Mouse (Mus musculus) left cerebral cortex, postnatal 10 days (tissue): ENCODE measurements around the gene Ncapg2. TPM values are rescaled to one million over a fixed set of nuclear protein-coding genes. Genes with fewer than 3 reads are reported as not detected.

Experiments
- DNase-seq, 2 experiments: peaks; one replicate each; pipeline ENCODE4 v3.0.0; 2021 to 2022; ENCODE audit warnings: low spot score in 2 of 2, mixed read lengths in 1 of 2; ENCODE audit errors: extremely low spot score in 1 of 2
- intact Hi-C: fragments of 180-260 bp; cut with DNase I; formaldehyde crosslinking; loops from one replicate; pipeline ENCODE4 v1.15.1; 2025
- total RNA-seq, 2 experiments: library from RNA; stranded (reverse); gene quantifications; 2 replicates each; pipeline ENCODE4 v1.2.3; 2021

The Ncapg2 gene
- 1 to 10 TPM; 7.4 to 8.8 TPM for total RNA-seq

DNA sequence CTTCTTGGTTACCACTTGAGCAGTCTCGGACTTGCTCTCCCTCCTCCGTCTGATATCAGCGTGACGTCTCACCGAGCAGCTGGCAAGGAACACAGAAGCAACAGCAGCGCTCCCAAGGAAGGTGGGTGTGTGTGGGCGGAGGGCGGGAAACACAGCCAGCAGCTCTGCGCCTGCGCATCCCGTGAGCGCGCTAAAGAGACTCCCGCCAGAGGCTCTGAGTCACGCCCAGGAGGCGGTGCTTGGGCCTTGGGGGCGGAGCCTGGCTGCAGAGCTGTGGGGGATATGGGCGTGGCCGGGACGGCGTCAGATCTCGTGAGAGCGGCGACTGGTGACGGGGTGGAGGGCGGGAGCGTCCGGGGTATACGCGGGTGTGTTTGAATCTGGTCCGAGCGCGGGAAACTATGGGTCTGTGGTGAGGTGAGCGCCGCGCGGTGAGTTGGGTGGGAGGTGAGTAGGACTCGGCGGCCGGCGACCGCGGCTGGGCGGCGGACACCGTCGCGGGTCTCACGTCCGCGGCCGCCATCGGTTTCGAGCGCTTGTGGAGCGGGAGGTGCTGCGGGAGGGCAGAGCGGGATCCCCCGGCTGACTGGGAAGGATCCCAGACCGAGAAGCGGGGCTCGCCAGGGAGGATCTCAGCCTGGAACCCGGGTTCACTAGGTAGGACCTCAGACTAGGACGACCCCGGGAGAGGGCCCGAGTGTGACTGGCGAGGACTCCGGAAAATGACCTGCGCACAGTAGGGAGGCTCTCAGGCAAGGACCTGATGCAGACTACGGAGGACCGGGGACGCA is at the start of gene Ncapg2:
TSS of gene Ncapg2 (plus strand) at position 358 of the 791 bp plus-strand sequence.
- DNase-seq = peak; percentile 96 to 99
- intact Hi-C loops = no loop called here

DNA sequence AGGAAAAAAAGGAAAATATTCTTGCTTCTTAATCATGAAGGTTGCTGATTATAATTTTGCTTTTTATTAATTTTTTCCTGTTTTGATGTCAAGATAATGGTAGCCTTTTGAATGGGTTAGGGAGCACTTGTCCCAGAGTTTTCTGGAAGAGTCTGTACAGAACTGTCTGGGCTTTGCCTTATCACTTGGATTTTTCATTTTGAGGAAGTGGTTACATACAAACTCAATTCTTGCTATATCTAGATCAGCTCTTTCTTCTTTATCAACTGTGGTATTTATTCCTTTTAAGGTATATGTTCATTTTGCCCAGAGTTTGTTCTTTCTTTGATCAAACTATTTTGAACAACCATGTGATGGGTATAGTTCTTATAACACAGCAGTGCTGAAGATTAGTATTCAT is 43.1 kb upstream of the Ncapg2 start:
- no peak for DNase-seq
- intact Hi-C loops = no loop called here

- intact Hi-C loops = no loop called here
- peak in 1 of 2 experiments; percentile 13 for DNase-seq
Observed at GRCm38 (mm10) chr12:116366900-116367299, 38.3 kb upstream of the Ncapg2 start.

GRCm38 (mm10) chr12:116367346-116367745 is 37.9 kb upstream of the Ncapg2 start:
- intact Hi-C loops = no loop called here
- no peak for DNase-seq

DNA sequence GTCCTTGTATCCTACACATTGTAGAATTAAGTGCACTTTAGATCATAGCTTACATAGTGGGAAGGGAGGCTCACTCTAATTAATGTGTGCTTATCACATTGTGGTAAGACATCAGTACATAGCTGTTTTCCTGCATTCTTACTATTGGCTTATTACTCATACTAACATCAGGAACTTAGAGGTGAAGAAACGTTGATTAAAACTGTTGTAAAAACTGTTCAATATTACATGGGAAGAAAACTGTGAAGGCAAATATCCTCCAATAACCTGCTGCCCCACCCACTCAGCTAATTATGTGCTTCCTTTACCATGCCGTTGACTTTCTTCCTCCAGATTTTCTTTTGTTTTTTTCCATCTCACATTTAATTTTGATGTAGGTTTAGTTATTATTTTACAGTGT is 36.3 kb upstream of the Ncapg2 start:
- no peak for DNase-seq
- intact Hi-C loops = no loop called here

DNA sequence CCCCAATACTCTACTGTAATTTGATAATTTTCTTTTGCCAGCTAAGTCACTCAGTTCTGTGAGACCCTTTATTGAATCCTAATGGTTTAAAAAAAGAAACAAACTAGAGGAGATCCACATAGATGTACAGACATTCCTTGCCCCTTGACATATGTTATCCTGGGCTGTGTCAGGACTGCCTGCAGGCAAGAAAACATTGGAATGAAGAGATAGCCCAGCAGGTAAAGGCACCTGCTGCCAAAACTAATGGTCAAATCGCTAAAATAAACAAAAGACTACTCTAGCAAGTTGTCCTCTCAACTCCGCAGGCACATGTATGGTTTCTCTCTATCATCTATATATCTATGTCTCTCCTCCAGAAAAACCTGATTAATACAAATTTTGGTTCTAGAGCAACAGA is 22.1 kb upstream of the Ncapg2 start:
- intact Hi-C loops = no loop called here
- no peak for DNase-seq

DNA sequence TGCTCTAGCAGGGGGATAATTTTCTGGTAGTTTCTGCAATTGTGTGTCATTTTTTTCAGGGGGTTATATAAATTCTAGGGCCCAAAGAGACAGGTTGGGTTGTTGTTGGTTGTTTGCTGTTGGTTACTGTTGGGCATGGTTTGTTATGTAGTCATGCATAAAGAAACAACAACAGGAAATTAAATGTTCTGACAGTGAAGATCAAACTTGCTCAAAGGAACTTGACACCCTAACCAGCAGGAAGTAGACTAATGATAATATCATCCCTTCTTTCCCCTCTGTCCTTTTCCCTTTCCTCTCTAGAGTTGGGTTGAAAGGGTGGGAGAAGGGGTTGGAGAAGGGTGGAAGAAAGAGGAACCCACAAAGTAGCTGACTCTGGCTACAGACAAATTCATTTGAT is 21.2 kb upstream of the Ncapg2 start:
- intact Hi-C loops = no loop called here
- no peak for DNase-seq

DNA sequence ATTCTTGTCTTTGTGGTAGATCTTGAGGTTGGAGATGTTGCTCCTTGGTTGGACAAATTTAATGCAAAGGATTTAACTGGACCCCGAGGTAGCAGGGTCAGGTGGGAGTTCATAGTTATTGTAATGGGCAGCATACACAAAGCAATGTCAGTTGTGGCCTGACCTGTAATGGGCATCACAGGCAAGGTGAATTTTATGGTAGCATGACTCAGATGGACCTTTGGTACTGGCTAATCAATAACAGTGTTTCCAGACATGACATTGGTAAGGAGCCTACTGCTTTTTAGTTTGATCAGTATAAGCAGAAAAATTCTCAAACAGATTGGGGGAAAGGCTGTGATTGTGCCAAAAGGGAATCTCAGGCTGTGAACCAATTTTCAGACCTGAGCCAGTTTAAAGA is 18.4 kb upstream of the Ncapg2 start:
- DNase-seq = no peak
- intact Hi-C loops = no loop called here

GRCm38 (mm10) chr12:116389868-116390267 is 15.3 kb upstream of the Ncapg2 start:
- intact Hi-C loops = no loop called here
- no peak for DNase-seq

- DNase-seq = no peak
- intact Hi-C loops = no loop called here
Observed at GRCm38 (mm10) chr12:116394327-116394726, 10.9 kb upstream of the Ncapg2 start.

DNA sequence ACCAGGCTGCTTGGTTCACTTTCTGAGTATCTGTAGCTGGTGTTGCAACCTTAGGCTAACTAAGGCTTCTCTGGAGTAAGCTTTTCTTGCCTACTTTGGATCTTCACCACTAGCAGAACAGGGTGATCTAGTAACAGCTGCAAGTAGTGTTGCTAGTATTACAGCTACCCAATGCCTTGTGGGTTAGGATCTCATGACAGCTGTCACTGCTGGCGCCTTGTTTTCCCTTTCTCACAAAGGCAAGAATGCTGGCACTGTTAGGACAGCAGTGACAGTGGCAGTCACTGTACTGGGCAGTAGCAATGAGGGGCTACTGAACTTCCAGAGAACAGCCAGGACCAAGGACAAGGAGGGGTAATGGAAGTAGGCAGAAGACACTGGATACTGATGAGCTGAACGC is 9.9 kb upstream of the Ncapg2 start:
- DNase-seq = no peak
- intact Hi-C loops = no loop called here

DNA sequence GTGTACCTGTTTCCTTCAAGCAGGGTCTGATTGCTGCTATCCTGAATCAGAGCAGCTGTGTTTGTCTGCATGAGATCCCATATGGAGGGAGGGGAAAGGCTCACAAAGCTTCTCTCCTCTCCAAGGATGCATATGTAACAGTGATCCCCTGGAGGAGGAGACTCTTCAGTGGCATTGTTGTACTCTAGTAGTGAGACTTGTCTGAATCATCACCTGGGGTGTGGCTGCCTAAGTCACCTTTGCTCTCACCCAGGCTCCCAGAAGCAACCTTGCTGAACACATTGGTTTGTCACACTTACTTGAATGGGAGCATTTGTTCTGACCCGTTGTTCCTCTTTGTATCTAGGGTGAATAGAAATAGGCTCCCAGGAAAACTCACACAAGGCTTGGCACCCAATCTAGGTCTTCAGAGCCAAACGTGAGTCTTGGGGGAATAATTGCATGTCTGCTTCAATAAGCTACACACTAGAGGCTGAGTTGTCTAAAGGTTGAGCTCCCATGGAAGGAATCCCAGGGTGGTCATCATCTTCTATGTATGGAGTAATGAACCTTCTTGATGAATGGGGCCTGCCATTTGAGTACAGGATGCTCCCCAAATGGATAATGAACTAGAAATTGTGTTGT is 9.0 kb upstream of the Ncapg2 start:
- no peak for DNase-seq
- intact Hi-C loops = no loop called here

- DNase-seq = peak in 1 of 2 experiments; percentile 46
- intact Hi-C loops = no loop called here
Observed at GRCm38 (mm10) chr12:116404012-116404679, 1.1 kb upstream of the Ncapg2 start.

- intact Hi-C loops = no loop called here
- no peak for DNase-seq
Observed at GRCm38 (mm10) chr12:116405836-116406155, 594 bp downstream of the Ncapg2 start.

- intact Hi-C loops = no loop called here
- no peak for DNase-seq
Observed at GRCm38 (mm10) chr12:116407883-116408282, 2.7 kb downstream of the Ncapg2 start.

GRCm38 (mm10) chr12:116414941-116415340 is 9.7 kb downstream of the Ncapg2 start:
- intact Hi-C loops = no loop called here

DNA sequence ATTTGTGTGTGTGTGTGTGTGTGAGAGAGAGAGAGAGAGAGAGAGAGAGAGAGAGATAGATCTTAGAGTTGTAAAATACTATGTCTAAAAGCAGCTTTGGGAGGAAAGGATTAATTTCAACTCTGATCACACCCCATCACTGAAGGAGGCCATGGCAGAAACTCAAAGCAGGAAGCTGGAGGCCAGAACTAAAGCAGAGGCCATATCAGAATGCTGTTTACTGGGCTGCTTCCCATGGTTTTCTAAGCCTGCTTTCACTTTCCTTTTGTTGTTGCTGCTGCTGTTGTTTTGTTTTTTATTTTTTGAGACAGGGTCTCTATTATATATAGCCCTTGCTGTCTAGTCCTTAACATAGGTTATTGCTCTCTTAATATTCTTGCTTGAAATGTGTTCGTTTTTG is 11.3 kb downstream of the Ncapg2 start:
- intact Hi-C loops = no loop called here

More at GRCm38 (mm10) chr12:116414941-116415340, 9.7 kb downstream of the Ncapg2 start:
- DNase-seq = no peak

GRCm38 (mm10) chr12:116421656-116422055 is 16.5 kb downstream of the Ncapg2 start:
- intact Hi-C loops = no loop called here
- DNase-seq = no peak

More for the DNA sequence above, 11.3 kb downstream of the Ncapg2 start:
- DNase-seq = no peak

GRCm38 (mm10) chr12:116425392-116425791 is 20.2 kb downstream of the Ncapg2 start:
- DNase-seq = no peak
- intact Hi-C loops = no loop called here

GRCm38 (mm10) chr12:116433742-116434141 is 28.5 kb downstream of the Ncapg2 start:
- no peak for DNase-seq
- intact Hi-C loops = no loop called here
